Mouse (Mus musculus) Muller cell, postnatal 12 days (primary cell): ENCODE measurements at regions not wholly inside any gene's neighbourhood (a gene's known extent, or its start where the extent isn't known, plus 50 kb on each side); places are given as distances from the start of the nearest gene placed in this dataset.

Source experiments
- DNase-seq: peaks from one replicate; pipeline ENCODE4 v3.0.0-alpha.2; 2015; ENCODE audit errors: inconsistent ontology term

DNA sequence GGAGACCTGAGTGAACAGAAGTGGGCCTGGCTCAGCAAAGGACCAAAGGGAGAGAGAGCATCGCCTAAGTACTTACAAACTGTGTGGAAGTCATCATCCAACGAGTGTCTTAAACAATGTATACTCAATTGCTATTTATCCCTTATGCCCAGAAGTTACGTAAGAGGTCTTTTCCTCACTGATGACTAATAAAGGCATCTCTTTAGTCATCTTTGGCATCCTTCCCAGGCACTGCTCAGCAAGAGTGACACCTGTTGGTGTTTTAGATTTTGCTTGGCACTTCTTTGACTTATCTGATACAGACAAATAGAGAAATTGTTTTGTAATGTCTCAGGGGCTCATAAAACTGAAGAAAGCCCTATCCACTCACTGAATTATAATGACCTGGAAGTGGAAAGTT, 59.4 kb upstream of the Cenpw start:
- DNase-seq: peak; percentile 78

- no peak for DNase-seq
Observed at GRCm38 (mm10) chr10:30257889-30258288, 57.5 kb upstream of the Cenpw start.
